Mouse (Mus musculus): ENCODE results near the gene Smarcd3. TPM values are rescaled to one million over a fixed set of nuclear protein-coding genes. Genes with fewer than 3 reads are reported as not detected.
A peak's percentile ranks its signal among the peaks of the same experiment; 100 is the strongest.

The Smarcd3 gene
- total and polyA plus RNA-seq, 2 experiments from 2014 or later = 33.9 to 79.2 TPM

- ATAC-seq (ENCODE audit: insufficient read depth, low read depth) (no peak), DNase-seq (ENCODE audit: low spot score) (no peak)
- 69% methylated on average over 21 of the region's 21 CpGs for WGBS
- Histone ChIP-seq H3K36me3 (replicated peaks; ENCODE audit: control insufficient read depth, insufficient read depth, low read length) (peaks cover 57% of the 10 kb centered on the region), H3K4me1 (ENCODE audit: control insufficient read depth, insufficient read depth) (peaks cover 2% of the 10 kb centered on the region; the same call in 1 of the 2 replicates), H3K4me3 (ENCODE audit: low read depth, low read length) (no peak overlapping the region), H3K9ac (replicated peaks; ENCODE audit: low read depth, low read length) (no peak overlapping the region), H3K9me3 (replicated peaks; ENCODE audit: control insufficient read depth, low read length) (no peaks in the 10 kb centered on the region), H3K4me2 (ENCODE audit: low read depth, low read length) (no peak overlapping the region), H3K27me3 (ENCODE audit: control insufficient read depth, insufficient read depth, low read length) (no peaks in the 10 kb centered on the region), H3K27ac (ENCODE audit: low read depth) (no peak overlapping the region)
- TF ChIP-seq CTCF (IDR thresholded peaks at IDR 0.05; ENCODE audit: low read depth) (no peak), EP300 (IDR thresholded peaks at IDR 0.05; ENCODE audit: low read depth) (no peak)
Measured at GRCm38 (mm10) chr5:24592471-24593160, 31.6 kb downstream of the Smarcd3 start.

GRCm38 (mm10) chr5:24591796-24592470, 32.3 kb downstream of the Smarcd3 start:
- H3K27me3 ChIP-seq (ENCODE audit: control insufficient read depth, insufficient read depth, low read length) = no peaks in the 10 kb centered on the region
- no peak for ATAC-seq (ENCODE audit: insufficient read depth, low read depth)
- no peak overlapping the region for H3K9ac ChIP-seq (replicated peaks; ENCODE audit: low read depth, low read length)
- DNase-seq (ENCODE audit: low spot score) = no peak
- no peak overlapping the region for H3K27ac ChIP-seq (ENCODE audit: low read depth)
- peak overlapping the region; percentile 13; the same call in 1 of the 2 replicates for H3K4me2 ChIP-seq (ENCODE audit: low read depth, low read length)
- H3K9me3 ChIP-seq (replicated peaks; ENCODE audit: control insufficient read depth, low read length) = no peaks in the 10 kb centered on the region
- peaks cover 8% of the 10 kb centered on the region; the same call in 1 of the 2 replicates for H3K4me1 ChIP-seq (ENCODE audit: control insufficient read depth, insufficient read depth)
- TF ChIP-seq EP300 (IDR thresholded peaks at IDR 0.05; ENCODE audit: low read depth) (no peak), CTCF (IDR thresholded peaks at IDR 0.05; ENCODE audit: low read depth) (no peak)
- H3K36me3 ChIP-seq (replicated peaks; ENCODE audit: control insufficient read depth, insufficient read depth, low read length) = peaks cover 57% of the 10 kb centered on the region
- WGBS = 64% methylated on average over 24 of the region's 24 CpGs
- H3K4me3 ChIP-seq (ENCODE audit: low read depth, low read length) = no peak overlapping the region

GRCm38 (mm10) chr5:24591268-24591721, 32.9 kb downstream of the Smarcd3 start:
- no peak for TF ChIP-seq EP300 (IDR thresholded peaks at IDR 0.05; ENCODE audit: low read depth)
- Histone ChIP-seq H3K4me1 (ENCODE audit: control insufficient read depth, insufficient read depth) (peaks cover 9% of the 10 kb centered on the region), H3K9ac (replicated peaks; ENCODE audit: low read depth, low read length) (no peak overlapping the region), H3K4me3 (ENCODE audit: low read depth, low read length) (no peak overlapping the region), H3K4me2 (ENCODE audit: low read depth, low read length) (peak overlapping the region; percentile 13), H3K36me3 (replicated peaks; ENCODE audit: control insufficient read depth, insufficient read depth, low read length) (peaks cover 57% of the 10 kb centered on the region), H3K27me3 (ENCODE audit: control insufficient read depth, insufficient read depth, low read length) (no peaks in the 10 kb centered on the region), H3K9me3 (replicated peaks; ENCODE audit: control insufficient read depth, low read length) (no peaks in the 10 kb centered on the region), H3K27ac (ENCODE audit: low read depth) (no peak overlapping the region)
- DNase-seq (ENCODE audit: low spot score) (no peak), ATAC-seq (ENCODE audit: insufficient read depth, low read depth) (no peak)
- 46% methylated on average over 23 of the region's 23 CpGs for WGBS

GRCm38 (mm10) chr5:24589511-24590500, 34.4 kb downstream of the Smarcd3 start:
- Histone ChIP-seq H3K36me3 (replicated peaks; ENCODE audit: control insufficient read depth, insufficient read depth, low read length) (peaks cover 43% of the 10 kb centered on the region), H3K4me1 (ENCODE audit: control insufficient read depth, insufficient read depth) (peaks cover 13% of the 10 kb centered on the region), H3K9me3 (replicated peaks; ENCODE audit: control insufficient read depth, low read length) (no peaks in the 10 kb centered on the region), H3K9ac (replicated peaks; ENCODE audit: low read depth, low read length) (no peak overlapping the region), H3K4me3 (ENCODE audit: low read depth, low read length) (no peak overlapping the region), H3K27me3 (ENCODE audit: control insufficient read depth, insufficient read depth, low read length) (no peaks in the 10 kb centered on the region), H3K4me2 (ENCODE audit: low read depth, low read length) (no peak overlapping the region), H3K27ac (ENCODE audit: low read depth) (no peak overlapping the region)
- DNase-seq (ENCODE audit: low spot score) (no peak), ATAC-seq (ENCODE audit: insufficient read depth, low read depth) (no peak)
- no peak for TF ChIP-seq CTCF (IDR thresholded peaks at IDR 0.05; ENCODE audit: low read depth)
- no peak for TF ChIP-seq EP300 (IDR thresholded peaks at IDR 0.05; ENCODE audit: low read depth)
- WGBS = 88% methylated on average over 20 of the region's 20 CpGs

GRCm38 (mm10) chr5:24587200-24587577, 37.0 kb downstream of the Smarcd3 start:
- peaks cover 18% of the 10 kb centered on the region for H3K36me3 ChIP-seq (replicated peaks; ENCODE audit: control insufficient read depth, insufficient read depth, low read length)
- H3K27me3 ChIP-seq (ENCODE audit: control insufficient read depth, insufficient read depth, low read length) = no peaks in the 10 kb centered on the region
- H3K27ac ChIP-seq (ENCODE audit: low read depth) = peak overlapping the region; percentile 70; the same call in 1 of the 2 replicates
- peak overlapping the region; percentile 81 for H3K4me3 ChIP-seq (ENCODE audit: low read depth, low read length)
- 5% methylated on average over 4 of the region's 4 CpGs for WGBS
- H3K9me3 ChIP-seq (replicated peaks; ENCODE audit: control insufficient read depth, low read length) = no peaks in the 10 kb centered on the region
- ATAC-seq (ENCODE audit: insufficient read depth, low read depth) (peak; percentile 15; the same call in 1 of the 2 replicates), DNase-seq (ENCODE audit: low spot score) (no peak)
- peaks cover 13% of the 10 kb centered on the region for H3K4me1 ChIP-seq (ENCODE audit: control insufficient read depth, insufficient read depth)
- peak overlapping the region; percentile 80 for H3K4me2 ChIP-seq (ENCODE audit: low read depth, low read length)
- no peak for TF ChIP-seq EP300 (IDR thresholded peaks at IDR 0.05; ENCODE audit: low read depth)
- TF ChIP-seq CTCF (IDR thresholded peaks at IDR 0.05; ENCODE audit: low read depth) = no peak
- H3K9ac ChIP-seq (replicated peaks; ENCODE audit: low read depth, low read length) = peak overlapping the region; percentile 72
